Mouse (Mus musculus): ENCODE data around the gene Spata45.

DNA sequence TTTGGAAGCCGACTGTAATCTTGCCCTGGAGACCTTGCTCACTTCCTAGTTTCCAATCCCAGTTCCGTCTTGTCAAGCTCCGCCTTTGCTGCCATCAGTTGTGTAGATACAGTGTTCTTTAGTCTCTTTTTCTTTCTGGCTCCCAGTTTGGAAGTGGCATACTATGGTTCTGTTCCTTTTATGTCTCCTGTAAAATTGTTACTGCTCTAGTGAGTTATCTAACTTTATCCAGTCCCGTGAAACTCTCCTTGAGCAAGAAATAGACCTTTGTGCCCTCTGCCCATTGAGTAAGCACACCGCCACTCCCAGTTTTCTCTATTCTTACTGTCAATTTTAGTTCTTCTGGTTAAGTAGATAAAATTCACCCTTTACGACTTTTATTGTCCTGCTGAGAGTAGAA, 35.2 kb downstream of the Spata45 start:
- no peak for TF ChIP-seq CTCF (IDR thresholded peaks at IDR 0.05; ENCODE audit: low read depth)
- no peak for TF ChIP-seq EP300 (IDR thresholded peaks at IDR 0.05; ENCODE audit: low read depth)
